Mouse (Mus musculus) MEL (cell line): ENCODE results near the gene Cyp2d22.

Experiments
- CHD2 ChIP-seq: IDR thresholded peaks from 2 replicates; pipeline ENCODE4 v1.6.1; 2011; ENCODE audit warnings: low read length, improper control_type of control experiment
- CTCF ChIP-seq, 3 experiments: IDR thresholded peaks in 2 of 3; conservative IDR thresholded peaks in 1 of 3; 2 replicates each; pipeline ENCODE4 v1.5.1; 2011 to 2012; ENCODE audit warnings: low read length in 3 of 3, low read depth in 2 of 3, mild to moderate bottlenecking in 2 of 3, improper control_type of control experiment in 1 of 3, inconsistent platforms in 1 of 3, mixed read lengths in 1 of 3, moderate library complexity in 1 of 3; ENCODE audit not compliant: control insufficient read depth in 1 of 3, insufficient read depth in 1 of 3, poor library complexity in 1 of 3, severe bottlenecking in 1 of 3
- ELF1 ChIP-seq: IDR thresholded peaks from 2 replicates; pipeline ENCODE4 v1.6.1; 2014; ENCODE audit warnings: low read depth, mild to moderate bottlenecking, inconsistent platforms, low read length, improper control_type of control experiment, moderate library complexity
- EP300 ChIP-seq, 2 experiments: IDR thresholded peaks; 2 replicates each; pipeline ENCODE4 v1.6.1; 2011; ENCODE audit warnings: improper control_type of control experiment in 2 of 2, low read length in 2 of 2, low read depth in 1 of 2, mild to moderate bottlenecking in 1 of 2
- HCFC1 ChIP-seq: IDR thresholded peaks from 2 replicates; pipeline ENCODE4 v1.6.1; 2012; ENCODE audit warnings: low read depth, mild to moderate bottlenecking, inconsistent platforms, low read length, improper control_type of control experiment, moderate library complexity
- JUND ChIP-seq: IDR thresholded peaks from 2 replicates; pipeline ENCODE4 v1.6.1; 2011; ENCODE audit warnings: low read depth, mild to moderate bottlenecking, improper control_type of control experiment, low read length
- MXI1 ChIP-seq: IDR thresholded peaks from 2 replicates; pipeline ENCODE4 v1.6.1; 2011; ENCODE audit warnings: mild to moderate bottlenecking, low read depth, low read length, improper control_type of control experiment
- POLR2A ChIP-seq, 2 experiments: IDR thresholded peaks; 2 replicates each; pipeline ENCODE4 v1.6.1; 2011 to 2012; ENCODE audit warnings: low read length in 2 of 2, mild to moderate bottlenecking in 2 of 2, control low read depth in 1 of 2, improper control_type of control experiment in 1 of 2, low read depth in 1 of 2, moderate library complexity in 1 of 2; ENCODE audit not compliant: control insufficient read depth in 1 of 2, insufficient read depth in 1 of 2, poor library complexity in 1 of 2
- RAD21 ChIP-seq: IDR thresholded peaks from 2 replicates; pipeline ENCODE4 v1.6.1; 2011; ENCODE audit warnings: mild to moderate bottlenecking, low read depth, low read length, improper control_type of control experiment
- RCOR1 ChIP-seq: IDR thresholded peaks from 2 replicates; pipeline ENCODE4 v1.6.1; 2012; ENCODE audit warnings: low read depth, mild to moderate bottlenecking, inconsistent platforms, low read length, improper control_type of control experiment
- USF1 ChIP-seq: IDR thresholded peaks from 2 replicates; pipeline ENCODE4 v1.6.1; 2014; ENCODE audit warnings: low read depth, mild to moderate bottlenecking, inconsistent platforms, low read length, improper control_type of control experiment, moderate library complexity
- ZC3H11A ChIP-seq: IDR thresholded peaks from 2 replicates; pipeline ENCODE4 v1.6.1; 2012; ENCODE audit warnings: low read depth, mild to moderate bottlenecking, inconsistent platforms, low read length, improper control_type of control experiment

- TF ChIP-seq RCOR1: no peak
- no peak for TF ChIP-seq JUND
- no peak for TF ChIP-seq CTCF (IDR thresholded peaks at IDR 0.05 in 2 of 3, conservative IDR thresholded peaks at IDR 0.05 in 1 of 3; ENCODE audit: control insufficient read depth in 1 of 3, insufficient read depth in 1 of 3, low read depth in 2 of 3, low read length in 3 of 3, poor library complexity in 1 of 3, severe bottlenecking in 1 of 3)
- no peak for TF ChIP-seq POLR2A (IDR thresholded peaks at IDR 0.05; ENCODE audit: control insufficient read depth in 1 of 2, insufficient read depth in 1 of 2, low read depth in 1 of 2, low read length in 2 of 2, poor library complexity in 1 of 2)
- TF ChIP-seq CHD2: no peak
- no peak for TF ChIP-seq ZC3H11A
- no peak for TF ChIP-seq RAD21
- TF ChIP-seq EP300 (IDR thresholded peaks at IDR 0.05; ENCODE audit: low read depth in 1 of 2, low read length in 2 of 2): no peak
- no peak for TF ChIP-seq USF1
- TF ChIP-seq MXI1: no peak
- no peak for TF ChIP-seq ELF1
- no peak for TF ChIP-seq HCFC1
These were observed 37.5 kb downstream of the Cyp2d22 start for GRCm38 (mm10) chr15:82342543-82342935.
